Mouse (Mus musculus) liver, embryonic 14.5 days (tissue): ENCODE results near the gene Rcan1.

Experiments
- CTCF ChIP-seq: IDR thresholded peaks from 2 replicates; pipeline ENCODE4 v1.5.1; 2016; ENCODE audit warnings: antibody characterized with exemption, low read depth, control low read depth
- EP300 ChIP-seq: IDR thresholded peaks from 2 replicates; pipeline ENCODE4 v1.6.1; 2016; ENCODE audit warnings: antibody characterized with exemption, low read depth

GRCm38 (mm10) chr16:92360711-92361110 is 110.0 kb downstream of the Rcan1 start:
- TF ChIP-seq EP300 (no peak), CTCF (no peak)
